Mouse (Mus musculus) natural killer cell, adult 2 months (primary cell): ENCODE results near the gene Clip1.
A peak's percentile ranks its signal among the peaks of the same experiment; 100 is the strongest.

Experiments
- DNase-seq, 2 experiments: peaks; one replicate each; pipeline ENCODE4 v3.0.0; 2022; ENCODE audit warnings: low spot score in 2 of 2

The Clip1 gene

DNA sequence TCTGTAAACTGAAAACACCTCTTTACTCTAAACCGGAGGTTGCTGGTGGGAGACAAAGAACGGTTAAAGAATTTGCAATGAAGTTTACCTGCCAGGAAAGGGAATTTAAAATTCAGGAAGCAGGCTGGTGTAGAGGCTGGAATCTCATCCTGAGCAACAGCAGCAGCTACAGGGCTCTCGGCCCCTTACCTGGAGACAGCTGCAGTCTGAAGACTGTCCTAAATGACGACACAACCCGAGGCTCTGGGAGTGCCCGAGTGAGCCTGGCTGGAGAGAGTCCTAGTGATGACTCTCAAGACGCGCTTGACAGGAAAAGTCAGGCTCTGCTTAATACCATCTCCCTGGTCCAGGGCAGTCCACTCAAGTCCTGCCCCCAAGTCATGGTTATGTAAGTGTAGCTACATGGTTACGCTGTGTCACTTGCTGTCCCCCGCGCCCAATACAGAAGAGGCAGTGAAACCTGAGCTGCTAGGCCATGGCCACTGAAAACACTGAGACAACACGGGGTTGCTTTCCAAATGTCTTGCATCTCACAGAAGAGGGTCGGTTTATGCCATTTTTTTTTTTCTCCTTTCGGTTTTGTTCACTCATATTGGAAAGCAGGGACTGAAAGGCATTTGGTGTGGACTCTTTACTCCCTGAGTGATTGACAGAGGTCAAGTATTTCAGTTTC lies 13.5 kb downstream of the Clip1 start:
- peak in 1 of 2 experiments; percentile 10 for DNase-seq

DNA sequence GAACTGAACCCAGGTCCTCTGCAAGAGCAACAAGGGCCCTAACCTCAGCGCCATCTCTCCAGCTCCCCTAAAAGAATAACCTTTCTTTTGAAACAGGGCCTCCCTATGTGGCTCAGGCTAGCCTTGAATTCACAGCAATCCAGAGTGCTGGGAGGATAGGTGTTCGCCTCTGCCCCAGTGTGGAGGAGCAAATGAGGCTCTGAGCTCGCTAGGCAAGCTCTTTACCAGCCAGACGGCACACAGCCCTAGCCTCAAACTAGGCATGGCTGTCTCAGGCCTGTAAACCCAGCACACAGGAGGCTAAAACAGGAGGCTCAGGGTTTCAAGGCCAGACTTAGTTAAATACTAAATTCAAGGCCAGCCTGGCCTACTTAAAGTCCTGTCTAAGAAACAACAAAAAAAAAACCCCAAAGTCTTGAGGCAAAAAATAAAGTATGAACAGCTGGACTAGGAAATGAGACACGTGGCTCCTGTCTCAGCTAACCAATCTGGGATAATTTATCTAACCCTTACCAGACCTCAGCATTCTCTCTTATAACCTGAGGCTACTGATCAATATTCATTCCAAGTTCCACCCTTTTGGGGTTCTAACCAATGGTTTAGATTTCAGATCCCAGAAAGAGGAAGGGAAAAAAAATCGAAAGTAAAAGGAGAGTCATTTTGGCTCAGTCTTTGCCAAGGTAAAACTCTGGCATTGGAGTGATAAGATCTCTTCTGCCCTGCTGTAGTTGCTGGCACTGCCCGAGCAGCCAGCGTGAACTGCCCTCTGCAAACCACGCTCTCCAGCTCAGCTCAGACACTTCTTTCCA lies 14.2 kb downstream of the Clip1 start:
- no peak for DNase-seq

GRCm38 (mm10) chr5:123667915-123668314 lies 16.5 kb downstream of the Clip1 start:
- no peak for DNase-seq

DNA sequence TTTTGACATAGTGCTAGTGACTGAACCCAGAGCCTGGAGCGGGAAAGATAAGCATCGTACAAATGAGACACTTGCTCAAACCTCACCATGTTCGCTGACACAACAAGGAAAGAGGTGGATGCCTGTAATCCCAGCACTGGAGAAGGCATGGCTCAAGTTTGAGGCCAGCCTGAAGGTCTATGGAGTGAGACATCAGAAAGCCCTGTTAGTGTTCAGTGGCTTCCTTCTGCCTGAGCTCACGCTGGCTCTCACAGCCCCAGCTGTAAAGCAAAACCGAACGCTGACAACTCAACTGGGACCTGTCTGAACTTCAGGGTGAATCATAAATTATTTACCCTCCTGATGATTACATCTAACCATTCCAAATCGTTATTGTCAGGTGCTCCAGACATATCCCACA lies 18.5 kb downstream of the Clip1 start:
- DNase-seq, result no peak

DNA sequence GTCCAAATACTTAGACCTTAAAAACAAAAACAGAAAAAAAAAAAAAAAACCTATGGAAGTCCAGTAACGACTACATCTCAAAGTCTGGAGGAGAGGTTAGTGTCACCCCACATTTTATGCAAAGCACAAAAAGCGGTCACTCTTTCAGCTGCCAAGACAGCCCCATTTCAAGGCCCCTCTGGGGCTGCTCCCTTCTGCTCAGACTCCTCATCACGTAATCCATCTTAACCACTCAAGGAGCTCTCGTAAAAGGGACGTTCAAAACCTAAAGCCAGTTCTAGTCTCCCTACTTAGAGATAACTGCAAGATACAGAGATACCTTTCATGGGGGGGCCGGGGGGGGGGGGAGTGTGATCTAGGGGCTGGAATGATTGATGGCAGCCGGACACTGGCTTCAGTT lies 20.1 kb downstream of the Clip1 start:
- DNase-seq, result no peak

GRCm38 (mm10) chr5:123662059-123662458 lies 22.4 kb downstream of the Clip1 start:
- no peak for DNase-seq

DNA sequence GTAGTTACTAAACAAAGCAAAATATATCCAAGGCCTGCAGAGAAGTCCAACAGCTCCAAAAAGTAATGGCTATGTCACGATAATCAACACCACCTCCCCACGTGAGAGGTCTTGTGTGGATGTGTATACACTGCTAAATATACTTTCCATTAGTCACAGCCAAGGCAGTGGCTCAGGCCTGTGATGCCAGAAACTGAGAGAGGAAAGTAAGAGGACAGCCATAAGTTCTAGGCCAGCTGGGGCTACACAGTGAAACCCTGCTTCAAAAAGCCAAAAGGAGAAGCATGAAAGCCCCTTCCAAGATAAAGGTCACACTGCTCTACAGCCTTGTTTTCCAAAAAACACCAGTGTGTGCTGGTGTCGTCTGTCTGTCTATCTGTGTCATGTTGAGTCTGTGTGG lies 22.8 kb downstream of the Clip1 start:
- DNase-seq, result no peak

DNA sequence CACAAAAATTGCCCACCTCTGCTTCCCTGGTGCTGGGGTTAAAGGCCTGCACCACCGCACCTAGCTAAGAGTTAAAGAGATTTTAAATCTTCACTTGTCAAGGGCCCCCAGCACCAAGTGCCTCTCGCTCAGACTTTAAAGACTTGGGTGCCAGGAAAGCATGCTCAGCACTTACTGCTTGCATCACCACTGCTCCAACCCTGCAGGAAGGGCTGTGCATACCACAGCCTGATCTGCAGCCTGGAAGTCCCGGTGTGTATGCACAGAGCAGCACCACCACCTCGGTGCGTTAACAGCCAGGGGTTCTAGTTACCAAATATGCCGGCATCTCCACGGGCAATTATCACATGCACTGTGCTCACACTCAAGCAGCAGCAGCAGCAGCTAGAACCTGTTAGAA lies 26.8 kb downstream of the Clip1 start:
- no peak for DNase-seq

GRCm38 (mm10) chr5:123654937-123655336 lies 29.5 kb downstream of the Clip1 start:
- DNase-seq, result no peak

- DNase-seq, result no peak
Measured at GRCm38 (mm10) chr5:123653287-123653801, 31.1 kb downstream of the Clip1 start.

DNA sequence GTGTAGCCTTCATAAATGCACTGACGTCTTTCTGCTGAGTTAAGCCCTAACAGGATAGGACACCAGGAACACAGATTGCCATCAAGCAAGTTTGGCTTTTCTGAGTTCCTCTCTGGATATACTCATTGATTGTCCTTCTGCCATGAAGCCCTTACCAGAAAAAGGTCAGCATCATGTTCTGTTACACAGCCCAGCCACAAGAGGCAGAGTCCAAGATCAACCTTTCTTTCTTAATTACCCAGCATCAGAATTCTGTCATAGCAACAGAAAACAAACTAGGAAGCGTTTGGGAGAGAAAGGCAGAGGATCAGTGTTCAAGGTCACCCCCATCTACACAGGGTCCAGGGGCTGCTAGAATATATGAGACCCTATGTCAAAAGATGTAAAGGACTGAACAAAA lies 33.6 kb downstream of the Clip1 start:
- DNase-seq, result no peak

DNA sequence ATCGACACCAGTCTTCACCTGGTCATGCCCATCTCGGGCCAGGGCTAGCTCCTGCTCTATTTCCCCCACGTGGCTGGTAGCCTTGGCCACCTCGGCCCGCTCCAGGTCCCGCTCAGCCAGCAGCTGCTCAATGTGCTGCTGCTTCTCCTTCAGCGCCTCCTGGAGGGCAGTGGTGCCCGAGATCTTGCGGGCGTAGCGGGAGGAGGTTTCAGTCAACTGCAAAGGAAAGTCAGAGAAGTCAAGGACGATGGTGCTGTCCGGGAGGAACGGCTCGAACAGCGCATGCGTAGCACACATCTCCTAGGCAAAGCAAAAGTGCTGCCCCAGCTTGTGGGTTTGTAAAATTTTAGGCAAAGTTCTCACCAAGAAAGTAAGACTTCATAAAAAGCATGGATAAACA lies 42.0 kb downstream of the Clip1 start:
- no peak for DNase-seq

DNA sequence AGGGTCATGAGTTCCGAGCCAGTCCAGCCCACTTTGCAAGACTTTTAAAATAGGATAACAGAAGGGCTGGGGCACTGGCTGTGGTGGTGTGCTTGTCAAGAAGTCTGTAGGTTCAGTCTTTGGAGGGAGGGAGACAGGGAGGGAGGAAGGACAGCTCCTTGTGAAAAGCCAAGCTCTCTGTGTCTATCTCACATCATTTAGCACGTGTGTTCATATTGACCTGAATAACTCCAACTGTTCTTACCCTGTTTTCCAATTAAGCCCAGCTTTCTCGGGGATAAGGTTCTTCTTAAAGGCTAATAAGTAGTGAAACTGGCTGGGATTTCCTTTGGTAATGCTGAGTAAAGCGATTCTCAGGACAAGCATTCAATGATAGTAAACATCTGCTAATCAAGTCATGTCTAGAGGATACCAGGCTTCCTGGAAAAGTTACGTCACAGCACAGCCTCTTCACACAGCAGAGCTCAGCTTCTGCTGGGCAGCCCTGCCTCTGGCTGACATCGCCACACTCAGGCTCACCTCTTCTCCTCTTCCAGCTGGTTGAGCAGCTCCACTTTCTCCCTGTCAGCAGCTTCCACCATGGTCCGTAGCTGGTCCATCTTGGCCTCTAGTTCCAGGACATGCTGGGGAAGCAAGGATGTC lies 43.0 kb downstream of the Clip1 start:
- no peak for DNase-seq

- no peak for DNase-seq
Measured at GRCm38 (mm10) chr5:123640181-123640580, 44.2 kb downstream of the Clip1 start.

DNA sequence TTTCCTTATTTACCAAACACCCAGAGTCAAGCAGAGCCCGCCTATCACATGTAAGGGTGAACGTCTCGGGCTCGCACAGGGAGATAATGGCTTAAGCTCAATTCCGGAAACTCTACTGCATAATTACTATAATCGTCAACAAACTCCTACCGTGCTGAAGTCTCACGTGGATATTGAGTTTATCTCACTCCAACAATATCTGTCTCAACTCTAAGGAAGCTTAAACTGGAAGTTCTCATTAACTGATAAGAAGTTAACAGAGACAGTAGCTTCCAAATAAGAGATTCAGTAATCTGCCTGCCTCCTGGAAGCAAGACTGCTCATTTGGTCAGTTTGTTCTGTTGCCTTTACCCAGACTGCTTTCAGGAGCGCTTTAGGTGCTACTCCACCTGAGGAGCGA lies 53.2 kb downstream of the Clip1 start:
- no peak for DNase-seq

- peak; percentile 44 to 67 for DNase-seq
Measured at GRCm38 (mm10) chr5:123626631-123627030, 57.8 kb downstream of the Clip1 start.

GRCm38 (mm10) chr5:123622421-123622820 lies 62.0 kb downstream of the Clip1 start:
- no peak for DNase-seq

- peak; percentile 30 to 40 for DNase-seq
Measured at GRCm38 (mm10) chr5:123618558-123618957, 65.9 kb downstream of the Clip1 start.

- no peak for DNase-seq
Measured at GRCm38 (mm10) chr5:123614246-123614645, 70.2 kb downstream of the Clip1 start.

GRCm38 (mm10) chr5:123609843-123610242 lies 74.6 kb downstream of the Clip1 start:
- peak; percentile 26 to 46 for DNase-seq

- no peak for DNase-seq
Measured at GRCm38 (mm10) chr5:123609416-123609815, 75.0 kb downstream of the Clip1 start.

- no peak for DNase-seq
Measured at GRCm38 (mm10) chr5:123607211-123607669, 77.2 kb downstream of the Clip1 start.
